Mouse (Mus musculus) heart, embryonic 15.5 days (tissue): ENCODE data around the gene Ano6. TPM values are rescaled to one million over a fixed set of nuclear protein-coding genes. Genes with fewer than 3 reads are reported as not detected.

Experiments
- ATAC-seq: fragments of 200-750 bp; cut with Nextera tagmentation; replicated peaks from 2 replicates; pipeline ENCODE4 v1.8.0; 2017; ENCODE audit warnings: low read depth, moderate TSS enrichment; ENCODE audit not compliant: insufficient number of reproducible peaks, insufficient read depth, low FRiP score
- H3K27ac ChIP-seq: fragments of 300-500 bp; sonication (generic); 2 replicates; pipeline ENCODE4 v1.5.1; 2015; ENCODE audit warnings: mild to moderate bottlenecking, inconsistent platforms
- H3K27me3 ChIP-seq: fragments of 300-500 bp; sonication (generic); 2 replicates; pipeline ENCODE4 v1.6.1; 2015; ENCODE audit warnings: inconsistent platforms
- H3K36me3 ChIP-seq: fragments of 300-500 bp; sonication (generic); 2 replicates; pipeline ENCODE4 v1.6.1; 2015; ENCODE audit warnings: mild to moderate bottlenecking, inconsistent platforms
- H3K4me1 ChIP-seq: fragments of 300-500 bp; sonication (generic); replicated peaks from 2 replicates; pipeline ENCODE4 v1.6.1; 2015; ENCODE audit warnings: inconsistent platforms
- H3K4me2 ChIP-seq: fragments of 300-500 bp; sonication (generic); 2 replicates; pipeline ENCODE4 v1.6.1; 2015; ENCODE audit warnings: inconsistent platforms, mild to moderate bottlenecking, moderate library complexity
- H3K4me3 ChIP-seq: fragments of 300-500 bp; sonication (generic); 2 replicates; pipeline ENCODE4 v1.5.1; 2015; ENCODE audit warnings: mild to moderate bottlenecking, inconsistent platforms
- H3K9ac ChIP-seq: fragments of 300-500 bp; sonication (generic); 2 replicates; pipeline ENCODE4 v1.6.1; 2015; ENCODE audit warnings: mild to moderate bottlenecking, inconsistent platforms
- H3K9me3 ChIP-seq: fragments of 300-500 bp; sonication (generic); replicated peaks from 2 replicates; pipeline ENCODE4 v1.6.1; 2016; ENCODE audit warnings: inconsistent platforms
- WGBS: fragments of 180-500 bp; shearing (Covaris S2); methylation state at CpG from one replicate; pipeline ENCODE4 v1.1.7; 2015; ENCODE audit warnings: mixed read lengths; 5-methylcytosine and 5-hydroxymethylcytosine counted together
- polyA plus RNA-seq: library from polyadenylated mRNA; unstranded; fragments of >200 nt; fragmentation: Nextera tagmentation; extraction: Ambion mirVana; gene quantifications from 2 replicates; pipeline ENCODE4 v1.2.1, GENCODE M21; 2015

The Ano6 gene
- polyA plus RNA-seq, 1 experiment from 2014 or later: 27.2 TPM

DNA sequence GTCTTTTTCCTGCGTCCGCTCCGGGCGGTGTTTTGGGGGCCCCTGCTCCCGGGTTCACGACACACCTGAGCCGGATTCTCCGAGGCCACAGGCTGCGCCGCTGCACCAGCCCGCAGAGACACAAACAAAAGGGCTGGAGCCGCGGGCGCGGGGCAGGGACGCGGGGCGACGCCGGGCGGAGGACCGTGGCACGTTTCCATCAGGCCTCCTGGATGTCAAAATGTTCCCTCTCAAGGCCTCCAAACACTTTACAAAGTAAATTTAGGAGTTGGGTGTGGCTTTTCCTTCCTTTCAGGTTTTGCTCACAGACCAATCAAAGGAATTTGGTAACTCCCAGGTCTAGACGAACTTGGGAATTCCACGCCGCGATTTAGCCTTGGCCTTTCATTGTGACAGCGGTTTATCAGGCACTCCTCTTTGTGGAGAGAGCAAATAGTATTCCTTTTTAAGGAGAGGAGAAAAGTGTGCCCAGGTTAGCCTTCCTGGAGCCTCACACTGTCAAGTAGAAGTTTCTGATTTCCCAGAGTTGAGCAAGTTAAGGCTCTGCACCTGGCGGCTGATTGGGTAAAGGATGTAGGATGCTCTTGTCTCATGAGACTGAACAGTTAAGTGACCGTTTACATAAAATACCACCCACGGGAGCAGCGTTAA is 623 bp downstream of the Ano6 start:
- ATAC-seq: peak; percentile 27; the same call in 1 of the 2 replicates
- Histone ChIP-seq H3K4me3 (peak overlapping the region; percentile 61), H3K4me2 (peak overlapping the region; percentile 77), H3K27me3 (no peaks in the 10 kb centered on the region), H3K9me3 (no peaks in the 10 kb centered on the region), H3K27ac (peak overlapping the region; percentile 81), H3K9ac (peak overlapping the region; percentile 76), H3K4me1 (peaks cover 51% of the 10 kb centered on the region), H3K36me3 (no peaks in the 10 kb centered on the region)
- WGBS: 1% methylated on average over 32 of the region's 32 CpGs

DNA sequence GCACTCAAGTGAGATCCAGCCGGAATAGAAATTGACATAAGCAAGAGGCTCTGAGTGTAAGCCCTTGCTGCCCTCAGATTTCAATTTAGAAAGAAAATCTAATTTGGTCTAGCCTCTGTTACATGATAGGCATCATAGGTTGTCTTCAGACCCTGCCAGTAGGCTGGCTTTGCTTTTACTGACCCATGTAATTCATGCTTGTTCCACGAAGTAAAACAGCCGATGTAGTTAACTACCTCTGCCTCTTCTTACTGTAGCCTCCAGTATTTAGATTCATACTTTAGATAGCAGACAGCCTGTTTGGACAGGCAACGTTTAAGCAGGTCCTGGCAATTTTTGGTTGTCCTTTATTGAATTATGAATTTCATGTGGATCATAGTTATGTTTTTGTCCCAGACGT is 1.2 kb downstream of the Ano6 start:
- Histone ChIP-seq H3K4me2 (peak overlapping the region; percentile 77), H3K4me1 (peaks cover 51% of the 10 kb centered on the region), H3K36me3 (no peaks in the 10 kb centered on the region), H3K4me3 (peak overlapping the region; percentile 61), H3K27ac (peak overlapping the region; percentile 81; the same call in 1 of the 2 replicates), H3K9me3 (no peaks in the 10 kb centered on the region), H3K27me3 (no peaks in the 10 kb centered on the region), H3K9ac (peak overlapping the region; percentile 76)
- WGBS: 55% methylated on average over 5 of the region's 5 CpGs
- ATAC-seq: no peak

DNA sequence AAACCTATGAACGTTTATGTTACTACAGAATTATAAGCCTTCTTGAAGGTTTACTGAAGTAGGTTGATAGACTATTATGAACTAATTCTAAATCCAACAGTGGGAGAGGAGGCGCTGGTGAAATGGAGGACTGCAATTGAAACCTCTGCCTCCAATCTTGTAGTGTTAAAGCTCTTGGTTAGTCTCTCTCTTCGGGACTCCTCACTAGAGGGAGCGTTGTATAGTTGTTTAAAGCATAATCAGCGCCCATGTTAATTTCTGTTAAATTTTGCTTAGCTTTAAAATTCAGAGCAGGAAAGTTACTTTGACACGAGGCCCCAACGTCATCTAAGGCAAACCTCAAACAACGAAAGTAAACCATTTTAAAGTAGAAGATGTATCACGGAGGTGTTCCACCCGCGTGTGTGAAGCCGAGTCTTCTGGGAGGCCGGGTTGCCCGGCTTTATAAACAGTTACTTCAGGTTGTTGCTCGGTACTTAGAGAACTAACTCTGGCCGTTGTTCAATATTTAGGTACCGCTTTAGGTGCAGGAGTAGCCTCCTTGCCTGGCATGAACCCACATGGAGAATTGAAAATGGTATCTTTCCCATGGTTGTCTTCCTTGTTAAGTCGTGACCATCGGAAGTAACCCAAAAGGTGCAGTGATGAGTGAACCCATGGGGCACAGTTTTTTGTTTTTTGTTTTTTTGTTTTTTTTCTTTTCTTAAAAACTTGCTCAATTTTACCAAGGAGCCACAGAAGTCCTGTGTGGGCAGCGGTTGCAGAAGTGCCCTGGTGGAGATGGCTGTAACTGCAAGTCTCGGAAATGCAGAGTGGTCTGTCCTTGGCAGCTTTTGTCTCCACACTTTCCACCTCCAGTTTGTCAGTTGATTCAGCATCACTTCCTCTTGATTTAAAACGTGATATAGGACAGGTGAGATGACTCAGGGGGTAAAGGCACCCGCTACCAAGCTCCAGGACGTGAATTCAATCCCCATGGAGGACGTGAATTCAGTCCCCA is 1.9 kb downstream of the Ano6 start:
- H3K4me1 ChIP-seq: peaks cover 57% of the 10 kb centered on the region
- WGBS: 75% methylated on average over 25 of the region's 25 CpGs
- peak overlapping the region; percentile 77 for H3K4me2 ChIP-seq
- H3K9me3 ChIP-seq: no peaks in the 10 kb centered on the region
- peak overlapping the region; percentile 61 for H3K4me3 ChIP-seq
- ATAC-seq: no peak
- no peak overlapping the region for H3K9ac ChIP-seq
- no peak overlapping the region for H3K27ac ChIP-seq
- no peaks in the 10 kb centered on the region for H3K27me3 ChIP-seq
- no peaks in the 10 kb centered on the region for H3K36me3 ChIP-seq

DNA sequence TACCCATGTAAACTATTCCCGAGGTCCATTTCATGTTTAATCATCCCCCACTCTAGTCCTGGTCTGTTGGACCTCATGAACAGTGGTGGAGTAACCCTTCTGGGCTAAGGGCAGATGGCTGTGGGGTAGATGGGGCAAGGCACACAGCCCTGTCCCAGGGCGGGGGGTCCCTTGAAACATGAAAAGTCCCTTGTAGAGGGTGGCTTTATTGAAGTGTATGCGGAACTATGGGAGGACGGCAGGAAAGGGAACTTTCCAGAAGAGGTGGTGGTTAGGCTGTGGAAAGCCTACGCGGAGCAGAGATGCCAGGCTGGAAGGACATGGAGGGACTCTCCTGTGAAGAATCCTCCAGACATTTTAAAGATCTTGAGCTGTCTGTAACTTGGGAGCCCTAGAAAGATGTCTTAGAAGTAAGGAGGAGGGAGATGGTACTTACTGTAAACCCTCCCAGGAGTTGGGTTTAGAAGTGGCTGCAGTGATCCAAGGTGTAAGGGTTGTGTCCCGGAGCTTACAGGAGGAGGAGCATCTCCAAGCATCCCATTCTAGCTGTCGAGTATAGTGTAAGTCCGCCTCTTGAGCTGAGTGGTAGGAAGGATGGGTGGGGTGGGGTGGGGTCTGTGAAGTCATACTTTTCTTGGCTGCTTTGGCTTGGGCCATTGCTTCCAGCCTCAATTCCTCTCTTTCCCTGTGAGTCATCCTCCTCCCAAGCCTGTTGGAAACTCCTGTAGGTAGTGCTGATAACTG is 3.3 kb downstream of the Ano6 start:
- Histone ChIP-seq H3K27ac (no peak overlapping the region), H3K4me2 (no peak overlapping the region), H3K9ac (no peak overlapping the region), H3K36me3 (no peaks in the 10 kb centered on the region), H3K4me3 (no peak overlapping the region), H3K9me3 (no peaks in the 10 kb centered on the region), H3K27me3 (no peaks in the 10 kb centered on the region), H3K4me1 (peaks cover 67% of the 10 kb centered on the region)
- 78% methylated on average over 9 of the region's 9 CpGs for WGBS
- ATAC-seq: no peak

DNA sequence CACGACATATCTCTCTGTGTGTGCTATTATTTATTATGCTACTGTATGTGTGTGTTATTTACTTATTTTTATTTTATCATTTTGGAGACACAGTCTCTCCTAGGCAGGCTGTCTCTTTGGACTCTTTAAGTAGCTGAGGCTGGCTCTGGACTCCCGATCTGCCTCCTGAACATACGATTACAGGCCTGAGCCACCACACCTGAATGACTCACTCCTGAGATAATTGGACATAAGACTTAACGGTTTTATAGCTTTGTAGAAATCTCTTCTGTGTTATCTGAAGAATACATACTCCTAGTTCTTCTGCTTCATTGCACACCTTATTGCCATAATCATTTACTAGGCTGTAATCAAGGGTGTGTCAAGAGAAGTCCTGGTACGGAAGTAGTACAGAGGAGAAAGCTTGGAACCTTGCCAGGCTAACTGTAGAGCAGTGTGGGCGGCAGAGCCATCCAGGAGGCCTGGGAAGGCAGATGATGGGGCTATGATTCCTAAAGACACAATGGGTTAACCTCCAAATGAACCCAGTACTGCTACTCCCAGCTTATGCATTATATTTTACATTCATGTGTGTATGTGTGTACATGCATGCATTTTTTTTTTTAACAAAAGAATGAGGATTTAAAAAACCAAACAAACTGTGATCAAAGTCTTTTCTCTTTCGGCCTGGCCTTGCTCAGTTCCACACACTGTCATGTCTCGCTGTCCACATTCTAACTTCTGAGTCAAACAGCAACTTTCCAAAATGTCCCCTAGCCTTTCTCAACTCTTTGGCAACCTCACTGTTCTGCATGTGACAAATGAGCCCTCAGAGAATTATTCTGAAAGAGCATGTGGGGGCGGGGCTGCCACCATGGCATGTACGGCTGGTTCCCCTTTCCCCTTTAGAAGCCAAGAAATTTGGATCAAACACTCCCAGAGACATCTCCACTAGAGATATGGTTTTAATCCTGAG is 4.2 kb downstream of the Ano6 start:
- H3K4me2 ChIP-seq: no peak overlapping the region
- H3K27me3 ChIP-seq: no peaks in the 10 kb centered on the region
- no peaks in the 10 kb centered on the region for H3K9me3 ChIP-seq
- ATAC-seq: no peak
- no peaks in the 10 kb centered on the region for H3K36me3 ChIP-seq
- H3K4me1 ChIP-seq: peaks cover 62% of the 10 kb centered on the region
- H3K9ac ChIP-seq: no peak overlapping the region
- WGBS: 53% methylated on average over 10 of the region's 10 CpGs
- H3K27ac ChIP-seq: peak overlapping the region; percentile 27; the same call in 1 of the 2 replicates
- no peak overlapping the region for H3K4me3 ChIP-seq

DNA sequence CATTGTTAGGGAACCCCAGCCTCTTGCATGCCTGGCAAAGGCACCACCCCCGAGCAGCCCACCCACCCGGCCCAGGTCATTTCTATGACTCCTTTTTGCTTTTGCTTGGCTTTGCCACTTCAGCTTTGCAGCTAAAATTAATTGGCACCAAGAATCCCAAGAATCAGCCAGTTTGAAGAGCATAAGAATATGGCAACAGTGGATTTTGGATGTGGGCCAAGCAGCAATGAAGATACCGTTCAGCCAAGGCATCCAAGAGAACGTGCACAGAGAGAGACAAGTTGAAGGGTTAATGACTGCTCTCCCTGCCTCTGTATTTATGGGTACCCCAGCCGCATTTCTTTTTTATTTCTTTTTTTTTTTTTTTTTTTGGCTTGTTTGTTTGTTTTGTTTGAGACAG is 5.4 kb downstream of the Ano6 start:
- ATAC-seq: no peak
- H3K4me1 ChIP-seq: peaks cover 59% of the 10 kb centered on the region

DNA sequence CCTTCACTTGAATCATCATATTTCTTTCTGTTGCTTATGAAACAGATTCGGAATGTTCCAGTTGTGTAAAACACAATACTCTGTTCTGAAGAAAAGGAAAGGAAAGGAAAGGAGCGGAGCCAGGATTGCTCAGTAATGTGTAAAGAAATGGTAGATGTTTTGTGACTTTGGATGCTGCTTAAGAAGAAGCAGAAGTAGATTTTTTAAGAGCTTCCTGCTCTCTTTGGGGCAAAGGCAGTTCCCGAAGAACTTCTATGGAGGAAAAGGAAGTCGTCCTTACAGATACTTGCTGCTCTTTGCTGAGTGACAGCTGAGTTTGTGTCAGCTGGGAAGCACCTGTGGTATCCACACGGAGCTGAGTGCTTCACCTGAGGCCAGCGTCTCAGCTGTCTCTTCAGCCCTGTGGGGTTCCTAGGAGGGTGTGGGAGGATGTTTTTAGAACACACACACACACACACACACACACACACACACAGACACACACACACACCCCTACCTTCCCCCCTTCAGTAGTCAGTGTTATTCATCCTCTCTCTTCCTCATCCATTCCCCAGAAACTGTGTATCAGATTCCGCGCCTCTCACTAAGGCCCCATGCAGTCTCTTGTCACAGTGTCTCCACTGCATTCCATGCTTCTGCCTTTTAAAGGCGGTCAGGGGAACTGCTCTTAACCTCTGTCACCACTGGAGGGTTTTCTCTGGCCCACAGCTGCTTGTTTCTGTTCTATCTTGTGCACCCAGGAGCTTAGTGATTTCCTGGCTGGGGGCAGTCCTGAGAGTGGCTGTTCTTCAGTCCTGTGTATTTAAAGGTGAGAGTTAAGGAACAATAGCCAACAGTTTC is 6.7 kb downstream of the Ano6 start:
- H3K9ac ChIP-seq: no peak overlapping the region
- 43% methylated on average over 9 of the region's 9 CpGs for WGBS
- H3K9me3 ChIP-seq: no peaks in the 10 kb centered on the region
- ATAC-seq: 0 out of 2 replicates have a peak, but pooled peaks have one; percentile 38
- peak overlapping the region; percentile 60; the same call in 1 of the 2 replicates for H3K27ac ChIP-seq
- H3K36me3 ChIP-seq: no peaks in the 10 kb centered on the region
- no peak overlapping the region for H3K4me2 ChIP-seq
- no peaks in the 10 kb centered on the region for H3K27me3 ChIP-seq
- peaks cover 60% of the 10 kb centered on the region for H3K4me1 ChIP-seq
- H3K4me3 ChIP-seq: no peak overlapping the region

More for the DNA sequence above, 5.4 kb downstream of the Ano6 start:
- no peaks in the 10 kb centered on the region for H3K9me3 ChIP-seq
- no peak overlapping the region for H3K4me2 ChIP-seq
- no peak overlapping the region for H3K9ac ChIP-seq
- H3K36me3 ChIP-seq: no peaks in the 10 kb centered on the region
- H3K27ac ChIP-seq: no peak overlapping the region
- 53% methylated on average over 5 of the region's 5 CpGs for WGBS
- H3K27me3 ChIP-seq: no peaks in the 10 kb centered on the region
- H3K4me3 ChIP-seq: no peak overlapping the region

DNA sequence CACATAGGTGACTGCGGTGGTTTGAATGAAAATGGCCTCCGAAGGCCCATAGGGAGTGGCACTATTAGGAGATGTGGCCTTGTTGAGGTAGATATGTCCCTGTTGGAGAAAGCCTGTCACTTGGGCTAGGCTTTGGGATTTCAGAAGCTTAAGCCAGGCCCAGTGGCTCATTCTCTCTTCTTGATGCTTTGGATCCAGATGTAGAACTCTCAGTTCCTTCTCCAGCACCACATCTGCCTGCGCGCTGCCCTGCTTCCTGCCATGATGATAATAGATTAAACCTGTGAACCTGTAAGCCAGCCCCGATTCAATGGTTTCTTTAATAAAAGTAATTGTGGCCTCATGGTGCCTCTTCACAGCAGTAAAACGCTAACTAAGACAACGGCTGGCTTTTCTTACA is 7.6 kb downstream of the Ano6 start:
- 90% methylated on average over 7 of the region's 7 CpGs for WGBS
- Histone ChIP-seq H3K9me3 (no peaks in the 10 kb centered on the region), H3K27ac (0 out of 2 replicates have a peak overlapping the region, but pooled peaks have one; percentile 60), H3K36me3 (no peaks in the 10 kb centered on the region), H3K9ac (no peak overlapping the region), H3K4me1 (peaks cover 62% of the 10 kb centered on the region), H3K4me2 (no peak overlapping the region), H3K4me3 (no peak overlapping the region), H3K27me3 (no peaks in the 10 kb centered on the region)
- ATAC-seq: no peak

DNA sequence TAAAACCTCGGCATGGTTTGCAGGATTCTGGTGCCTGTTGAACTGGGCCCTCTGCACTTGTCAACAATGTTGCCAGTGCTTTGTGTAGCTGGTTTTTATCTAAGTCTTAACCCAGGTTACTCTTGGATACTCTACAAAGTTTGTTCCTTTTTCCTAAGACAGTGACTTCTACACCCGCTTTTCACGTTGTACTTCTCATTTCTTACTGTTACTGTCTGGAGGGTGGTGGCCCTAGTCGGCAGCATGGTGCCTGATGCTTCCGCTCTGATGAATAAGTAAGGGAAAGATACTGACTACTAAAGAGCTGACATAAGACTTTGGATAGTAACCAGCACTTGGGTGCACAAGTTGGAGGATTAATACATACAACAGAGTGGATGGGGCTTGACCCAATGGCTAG is 9.0 kb downstream of the Ano6 start:
- Histone ChIP-seq H3K36me3 (no peaks in the 10 kb centered on the region), H3K27ac (no peak overlapping the region), H3K9ac (no peak overlapping the region), H3K4me2 (no peak overlapping the region), H3K4me3 (no peak overlapping the region), H3K4me1 (peaks cover 60% of the 10 kb centered on the region), H3K9me3 (no peaks in the 10 kb centered on the region), H3K27me3 (no peaks in the 10 kb centered on the region)
- WGBS: 86% methylated on average over 5 of the region's 5 CpGs
- no peak for ATAC-seq

DNA sequence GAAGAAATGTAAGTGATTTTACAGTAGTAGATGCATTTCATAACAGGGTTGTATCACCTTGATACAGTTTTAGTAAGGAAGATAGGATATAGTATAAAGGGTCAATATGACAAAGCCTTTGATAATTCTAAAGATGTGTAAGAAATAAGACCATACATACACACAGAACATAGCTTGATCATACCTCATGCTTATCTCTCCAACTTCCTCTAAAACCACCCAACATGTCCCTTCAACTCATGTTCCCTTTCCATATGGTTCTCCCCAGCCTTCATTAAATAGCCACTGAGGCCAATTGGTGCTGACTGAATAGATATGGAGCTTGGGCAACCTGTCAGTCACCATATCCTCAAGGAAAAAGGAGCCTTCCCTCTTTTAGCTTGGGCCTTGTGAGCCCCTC is 9.4 kb downstream of the Ano6 start:
- Histone ChIP-seq H3K9me3 (no peaks in the 10 kb centered on the region), H3K9ac (no peak overlapping the region), H3K4me1 (peaks cover 60% of the 10 kb centered on the region), H3K27me3 (no peaks in the 10 kb centered on the region), H3K4me2 (no peak overlapping the region), H3K4me3 (no peak overlapping the region), H3K36me3 (no peaks in the 10 kb centered on the region), H3K27ac (no peak overlapping the region)
- no peak for ATAC-seq
